Mouse (Mus musculus) cerebellum, postnatal 4 days (tissue): ENCODE results near the gene Olfr73.
"Not testable (repeated sequence)": the region's sequence is repeated elsewhere in the genome, so short reads cannot be mapped to it uniquely, and the experiment has no call there.

ENCODE experiments used
- DNase-seq, 2 experiments: peaks; one replicate each; pipeline ENCODE4 v3.0.0; 2022; ENCODE audit warnings: low spot score in 2 of 2, mixed read lengths in 1 of 2

The Olfr73 gene

GRCm38 (mm10) chr2:88037599-88037998, at the start of gene Olfr73:
TSS of gene Olfr73 (minus strand) at chr2:88037699.
- no peak for DNase-seq

- DNase-seq, result no peak
Measured at GRCm38 (mm10) chr2:88071730-88072129, 34.2 kb upstream of the Olfr73 start, which contains the start of gene Olfr1163. TSS of gene Olfr1163 (minus strand) at chr2:88071830.

- no peak for DNase-seq
Measured at GRCm38 (mm10) chr2:88063587-88063986, 26.1 kb upstream of the Olfr73 start.

- DNase-seq, result no peak
Measured at GRCm38 (mm10) chr2:88051029-88051428, 13.5 kb upstream of the Olfr73 start, which contains the start of gene Olfr1162. TSS of gene Olfr1162 (minus strand) at chr2:88051129.

- not testable (repeated sequence) for DNase-seq
Measured at GRCm38 (mm10) chr2:88022474-88022873, 15.0 kb downstream of the Olfr73 start, which contains the start of gene Olfr1161. TSS of gene Olfr1161 (plus strand) at chr2:88022774.

GRCm38 (mm10) chr2:88007515-88008318, 29.8 kb downstream of the Olfr73 start, which contains the start of gene Olfr1160:
TSS of gene Olfr1160 (minus strand) at chr2:88008268.
- DNase-seq, result no peak

- DNase-seq, result no peak
Measured at GRCm38 (mm10) chr2:87989813-87990212, 47.7 kb downstream of the Olfr73 start, which contains the start of gene Olfr1158. TSS of gene Olfr1158 (plus strand) at chr2:87990113.
